Mouse (Mus musculus) C2C12 (cell line): ENCODE measurements around the gene Gm10142. TPM values are rescaled to one million over a fixed set of nuclear protein-coding genes. Genes with fewer than 3 reads are reported as not detected.

ENCODE experiments used
- H3K27me3 ChIP-seq: one replicate; pipeline ENCODE4 v1.6.1; 2011; ENCODE audit not compliant: control insufficient read depth, insufficient read depth, insufficient read length
- H3K36me3 ChIP-seq: one replicate; pipeline ENCODE4 v1.6.1; 2011; ENCODE audit not compliant: control insufficient read depth, insufficient read depth
- H3K4me3 ChIP-seq: one replicate; pipeline ENCODE4 v1.5.1; 2011; ENCODE audit warnings: mild to moderate bottlenecking, control low read depth; ENCODE audit not compliant: poor library complexity, insufficient read depth, severe bottlenecking
- H3K79me2 ChIP-seq: one replicate; pipeline ENCODE4 v1.6.1; 2011; ENCODE audit not compliant: control insufficient read depth, insufficient read depth
- H3K79me3 ChIP-seq: one replicate; pipeline ENCODE4 v1.6.1; 2011; ENCODE audit warnings: low read depth, control low read depth
- H3ac ChIP-seq: one replicate; pipeline ENCODE3; 2011; ENCODE audit warnings: low read depth; ENCODE audit not compliant: control insufficient read depth, insufficient read length
- CEBPB ChIP-seq: IDR thresholded peaks from one replicate; pipeline ENCODE4 v1.6.1; 2011; ENCODE audit warnings: low read depth, mild to moderate bottlenecking, control low read depth, moderate library complexity
- CTCF ChIP-seq: IDR thresholded peaks from one replicate; pipeline ENCODE4 v1.5.1; 2011; ENCODE audit not compliant: control insufficient read depth, insufficient read depth, insufficient read length
- FOSL1 ChIP-seq: IDR thresholded peaks from one replicate; pipeline ENCODE4 v1.8.0; 2011; ENCODE audit warnings: mild to moderate bottlenecking, low read length; ENCODE audit not compliant: poor library complexity, insufficient read depth, severe bottlenecking
- MAX ChIP-seq: IDR thresholded peaks from one replicate; pipeline ENCODE4 v1.6.1; 2011; ENCODE audit warnings: mild to moderate bottlenecking, control low read depth
- MYOD1 ChIP-seq: IDR thresholded peaks from one replicate; pipeline ENCODE4 v1.6.1; 2011; ENCODE audit warnings: low read depth; ENCODE audit not compliant: control insufficient read depth, insufficient read length
- MYOG ChIP-seq: IDR thresholded peaks from one replicate; pipeline ENCODE4 v1.6.1; 2011; ENCODE audit not compliant: control insufficient read depth, insufficient read length; ENCODE audit errors: extremely low read depth
- USF1 ChIP-seq: IDR thresholded peaks from one replicate; pipeline ENCODE4 v1.6.1; 2011; ENCODE audit warnings: low read depth, mild to moderate bottlenecking, control low read depth, moderate library complexity
- long read RNA-seq, 2 experiments: library from polyadenylated mRNA; unstranded; transcript quantifications; one replicate each; pipeline ENCODE4 v2.0.0; 2019 to 2020
- polyA plus RNA-seq: library from polyadenylated mRNA; unstranded; fragments of >200 nt; fragmentation: generic; extraction: Trizol; gene quantifications from one replicate; pipeline ENCODE4 v1.2.1, GENCODE M21; 2012; ENCODE audit warnings: missing spikeins

The Gm10142 gene
- not detected for polyA plus RNA-seq
- long read RNA-seq, experiment 1: 0 reads
- long read RNA-seq, experiment 2: 0 reads

- no peak for TF ChIP-seq MYOG
- TF ChIP-seq CTCF: no peak
- TF ChIP-seq FOSL1: no peak
- no peak for TF ChIP-seq MAX
- no peak for TF ChIP-seq CEBPB
- TF ChIP-seq MYOD1: no peak
- TF ChIP-seq USF1: no peak
- no peaks in the 10 kb centered on the region for H3K79me3 ChIP-seq
- no peak within 1 kb of the TSS for H3ac ChIP-seq
- H3K27me3 ChIP-seq: peaks cover 2% of the 10 kb centered on the region
- H3K36me3 ChIP-seq: no peaks in the 10 kb centered on the region
- no peaks in the 10 kb centered on the region for H3K79me2 ChIP-seq
- no peak within 1 kb of the TSS for H3K4me3 ChIP-seq
Observed at GRCm38 (mm10) chr10:77715507-77715906, at the start of gene Gm10142. Gene Gm10142, plus strand, starts transcription at chr10:77715807.

GRCm38 (mm10) chr10:77666342-77666741, 49.3 kb upstream of the Gm10142 start:
- TF ChIP-seq USF1: no peak
- H3K79me2 ChIP-seq: no peaks in the 10 kb centered on the region
- no peaks in the 10 kb centered on the region for H3K36me3 ChIP-seq

GRCm38 (mm10) chr10:77667402-77667801, 48.2 kb upstream of the Gm10142 start:
- TF ChIP-seq CTCF (no peak), MYOG (no peak), MAX (no peak), CEBPB (no peak), USF1 (no peak), MYOD1 (no peak), FOSL1 (no peak)
- Histone ChIP-seq H3ac (no peak overlapping the region), H3K79me2 (no peaks in the 10 kb centered on the region), H3K36me3 (no peaks in the 10 kb centered on the region), H3K27me3 (peaks cover 17% of the 10 kb centered on the region), H3K79me3 (no peaks in the 10 kb centered on the region), H3K4me3 (no peak overlapping the region)

More at GRCm38 (mm10) chr10:77666342-77666741, 49.3 kb upstream of the Gm10142 start:
- Histone ChIP-seq H3ac (no peak overlapping the region), H3K27me3 (peaks cover 17% of the 10 kb centered on the region), H3K4me3 (no peak overlapping the region), H3K79me3 (no peaks in the 10 kb centered on the region)

GRCm38 (mm10) chr10:77670710-77671109, 44.9 kb upstream of the Gm10142 start:
- no peaks in the 10 kb centered on the region for H3K79me3 ChIP-seq
- H3K4me3 ChIP-seq: no peak overlapping the region
- TF ChIP-seq USF1 (no peak), CTCF (no peak), CEBPB (no peak), MAX (no peak), MYOD1 (no peak), FOSL1 (no peak), MYOG (no peak)
- H3K27me3 ChIP-seq: peaks cover 20% of the 10 kb centered on the region
- no peaks in the 10 kb centered on the region for H3K36me3 ChIP-seq
- H3ac ChIP-seq: no peak overlapping the region
- no peaks in the 10 kb centered on the region for H3K79me2 ChIP-seq

- Histone ChIP-seq H3K36me3 (no peaks in the 10 kb centered on the region), H3K79me2 (no peaks in the 10 kb centered on the region), H3K27me3 (peaks cover 24% of the 10 kb centered on the region), H3ac (no peak overlapping the region), H3K4me3 (no peak overlapping the region), H3K79me3 (no peaks in the 10 kb centered on the region)
- TF ChIP-seq CTCF: no peak
- no peak for TF ChIP-seq MAX
- no peak for TF ChIP-seq FOSL1
- no peak for TF ChIP-seq CEBPB
- TF ChIP-seq USF1: no peak
- TF ChIP-seq MYOD1: no peak
Observed at GRCm38 (mm10) chr10:77671519-77671918, 44.1 kb upstream of the Gm10142 start.

- Histone ChIP-seq H3K79me2 (no peaks in the 10 kb centered on the region), H3ac (no peak overlapping the region), H3K4me3 (no peak overlapping the region), H3K27me3 (peaks cover 31% of the 10 kb centered on the region), H3K36me3 (no peaks in the 10 kb centered on the region), H3K79me3 (no peaks in the 10 kb centered on the region)
- TF ChIP-seq CEBPB: no peak
- TF ChIP-seq MYOG: no peak
Observed at GRCm38 (mm10) chr10:77673765-77674164, 41.8 kb upstream of the Gm10142 start.

GRCm38 (mm10) chr10:77677562-77677961, 38.0 kb upstream of the Gm10142 start:
- Histone ChIP-seq H3K79me3 (no peaks in the 10 kb centered on the region), H3K79me2 (no peaks in the 10 kb centered on the region), H3K4me3 (no peak overlapping the region), H3ac (no peak overlapping the region), H3K27me3 (peaks cover 49% of the 10 kb centered on the region), H3K36me3 (no peaks in the 10 kb centered on the region)
- TF ChIP-seq FOSL1 (no peak), USF1 (no peak), MYOG (no peak), CEBPB (no peak), MYOD1 (no peak), MAX (no peak), CTCF (no peak)
